Mouse (Mus musculus): ENCODE data around the gene Pnpla2.

DNA sequence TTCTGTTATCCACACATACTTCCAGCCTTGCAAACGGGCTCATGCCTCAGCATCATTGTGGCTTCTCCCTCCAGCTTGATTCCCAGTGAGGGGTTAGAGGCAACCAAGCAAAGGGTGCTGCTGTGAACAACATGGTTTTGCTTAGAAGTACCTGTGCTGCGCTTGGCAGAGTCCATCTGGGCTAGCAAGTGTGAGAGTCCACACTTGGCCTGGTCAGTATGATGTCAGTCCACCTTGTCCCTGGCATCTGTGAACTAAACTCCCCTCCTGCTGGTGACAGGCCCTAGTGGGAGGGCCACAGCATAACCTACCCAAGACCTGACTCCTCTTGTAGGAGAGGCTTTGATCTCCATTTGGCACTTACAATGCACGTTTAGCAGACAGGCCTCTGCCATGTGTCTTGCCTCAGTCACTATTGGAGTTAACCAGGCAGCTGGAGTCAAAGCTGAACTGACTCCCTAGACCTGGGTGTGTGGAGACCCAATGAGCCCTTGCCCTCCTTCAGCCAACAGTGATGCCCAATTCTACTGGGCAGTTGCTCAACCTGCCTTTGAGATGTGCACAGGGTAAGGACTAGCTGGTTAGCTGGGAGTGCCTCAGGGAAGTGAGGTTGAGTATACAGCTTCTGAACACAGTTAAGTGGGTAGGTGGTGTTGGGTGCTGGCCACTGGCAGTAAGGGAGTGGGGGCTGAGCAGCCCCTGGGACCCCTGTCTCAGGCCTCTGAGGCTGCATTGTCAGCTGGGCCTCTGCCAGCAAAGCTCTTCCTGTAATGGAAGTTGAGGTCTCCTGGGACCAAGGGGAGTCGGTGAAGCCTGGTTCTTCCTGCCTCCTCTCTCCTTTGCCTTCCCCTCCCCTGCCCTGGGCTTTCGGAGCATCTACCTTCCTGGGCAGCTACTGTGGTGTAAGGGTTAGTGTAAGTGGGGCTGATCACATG, 29.5 kb downstream of the Pnpla2 start:
- TF ChIP-seq CTCF (conservative IDR thresholded peaks at IDR 0.05; ENCODE audit: low read length): no peak
- no peak for TF ChIP-seq POU5F1 (IDR thresholded peaks at IDR 0.05; ENCODE audit: borderline replicate concordance, low read length)
